Mouse (Mus musculus) midbrain, embryonic 13.5 days (tissue): ENCODE data around the gene Ttc24. TPM values are rescaled to one million over a fixed set of nuclear protein-coding genes. Genes with fewer than 3 reads are reported as not detected.

ENCODE experiments used
- ATAC-seq: fragments of 200-750 bp; cut with Nextera tagmentation; 2 replicates; pipeline ENCODE4 v1.8.0; 2017; ENCODE audit warnings: mild to moderate bottlenecking, moderate TSS enrichment, moderate library complexity
- H3K27ac ChIP-seq: fragments of 300-500 bp; sonication (generic); 2 replicates; pipeline ENCODE4 v1.5.1; 2015; ENCODE audit warnings: inconsistent platforms, mild to moderate bottlenecking, moderate library complexity
- H3K27me3 ChIP-seq: fragments of 300-500 bp; sonication (generic); 2 replicates; pipeline ENCODE4 v1.6.1; 2015; ENCODE audit warnings: mild to moderate bottlenecking, inconsistent platforms
- H3K36me3 ChIP-seq: fragments of 300-500 bp; sonication (generic); 2 replicates; pipeline ENCODE4 v1.6.1; 2015; ENCODE audit warnings: mild to moderate bottlenecking, inconsistent platforms
- H3K4me1 ChIP-seq: fragments of 300-500 bp; sonication (generic); replicated peaks from 2 replicates; pipeline ENCODE4 v1.6.1; 2015; ENCODE audit warnings: inconsistent platforms
- H3K4me2 ChIP-seq: fragments of 300-500 bp; sonication (generic); replicated peaks from 2 replicates; pipeline ENCODE4 v1.6.1; 2015; ENCODE audit warnings: moderate library complexity, mild to moderate bottlenecking, inconsistent platforms
- H3K4me3 ChIP-seq: fragments of 300-500 bp; sonication (generic); replicated peaks from 2 replicates; pipeline ENCODE4 v1.5.1; 2015; ENCODE audit warnings: mild to moderate bottlenecking, inconsistent platforms
- H3K9ac ChIP-seq: fragments of 300-500 bp; sonication (generic); replicated peaks from 2 replicates; pipeline ENCODE4 v1.6.1; 2015; ENCODE audit warnings: mild to moderate bottlenecking, inconsistent platforms
- H3K9me3 ChIP-seq: fragments of 300-500 bp; sonication (generic); 2 replicates; pipeline ENCODE4 v1.6.1; 2016; ENCODE audit warnings: mild to moderate bottlenecking, inconsistent platforms
- WGBS: fragments of 180-500 bp; shearing (Covaris S2); methylation state at CpG from one replicate; pipeline ENCODE4 v1.1.7; 2015; 5-methylcytosine and 5-hydroxymethylcytosine counted together
- polyA plus RNA-seq: library from polyadenylated mRNA; unstranded; fragments of >200 nt; fragmentation: Nextera tagmentation; extraction: Ambion mirVana; gene quantifications from 2 replicates; pipeline ENCODE4 v1.2.1, GENCODE M21; 2015

Ttc24 gene
- polyA plus RNA-seq, 1 experiment from 2014 or later, result not detected

DNA sequence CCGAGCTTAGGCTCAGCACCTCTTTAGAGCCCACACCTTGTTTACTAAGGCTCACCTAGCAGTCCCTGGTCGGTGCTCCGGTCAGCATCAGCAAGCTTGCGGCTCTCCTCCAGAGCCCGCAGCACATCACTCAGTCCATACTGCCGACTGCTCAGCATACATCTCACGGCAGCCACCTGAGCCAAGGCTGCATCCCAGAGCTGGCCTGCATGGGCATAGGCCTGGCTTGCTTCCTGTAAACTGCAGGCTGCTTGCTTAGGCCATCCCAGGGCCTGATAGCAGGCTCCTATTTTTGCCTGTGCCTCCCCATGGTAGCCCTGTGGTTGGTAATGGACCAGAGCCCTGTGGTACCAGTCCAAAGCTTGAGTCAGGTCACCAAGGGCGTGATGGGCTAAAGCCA lies 3.3 kb downstream of the Ttc24 start:
- 81% methylated on average over 8 of the region's 8 CpGs for WGBS
- no peak overlapping the region for H3K4me3 ChIP-seq
- H3K9ac ChIP-seq, result no peak overlapping the region
- H3K27me3 ChIP-seq, result peaks cover 19% of the 10 kb centered on the region
- H3K4me1 ChIP-seq, result no peaks in the 10 kb centered on the region
- no peaks in the 10 kb centered on the region for H3K9me3 ChIP-seq
- H3K36me3 ChIP-seq, result no peaks in the 10 kb centered on the region
- H3K27ac ChIP-seq, result no peak overlapping the region
- H3K4me2 ChIP-seq, result no peak overlapping the region
- ATAC-seq, result no peak

GRCm38 (mm10) chr3:88074351-88074750 lies 3.8 kb downstream of the Ttc24 start:
- Histone ChIP-seq H3K27me3 (peaks cover 20% of the 10 kb centered on the region), H3K4me3 (no peak overlapping the region), H3K36me3 (no peaks in the 10 kb centered on the region), H3K27ac (no peak overlapping the region), H3K4me2 (no peak overlapping the region), H3K4me1 (no peaks in the 10 kb centered on the region), H3K9me3 (no peaks in the 10 kb centered on the region), H3K9ac (no peak overlapping the region)
- 66% methylated on average over 2 of the region's 2 CpGs for WGBS
- ATAC-seq, result no peak

DNA sequence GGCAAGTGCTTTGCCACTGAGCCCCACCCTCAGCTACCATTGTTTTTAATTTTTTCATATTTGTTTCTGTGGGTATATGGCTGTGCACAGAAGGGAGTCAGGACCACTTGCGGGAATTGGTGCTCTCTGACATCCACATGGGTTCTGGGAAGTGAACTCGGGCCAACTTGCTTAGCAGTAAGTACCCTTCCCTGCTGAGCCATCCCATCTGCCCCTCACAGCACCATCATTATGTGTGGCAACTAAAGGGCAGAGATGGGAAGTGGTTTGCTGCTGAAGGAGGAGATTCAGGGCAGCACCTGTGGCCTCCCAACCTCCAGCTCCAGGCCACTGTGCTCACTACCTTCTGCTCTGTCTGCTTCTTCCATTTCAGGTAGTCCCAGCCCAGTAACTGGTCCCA lies 4.5 kb downstream of the Ttc24 start:
- H3K27me3 ChIP-seq, result peaks cover 20% of the 10 kb centered on the region
- no peaks in the 10 kb centered on the region for H3K36me3 ChIP-seq
- 65% methylated on average over 2 of the region's 2 CpGs for WGBS
- no peaks in the 10 kb centered on the region for H3K9me3 ChIP-seq
- H3K4me2 ChIP-seq, result no peak overlapping the region
- no peak for ATAC-seq
- H3K9ac ChIP-seq, result no peak overlapping the region; the same call in 1 of the 2 replicates
- H3K4me1 ChIP-seq, result no peaks in the 10 kb centered on the region
- H3K27ac ChIP-seq, result no peak overlapping the region
- no peak overlapping the region for H3K4me3 ChIP-seq

GRCm38 (mm10) chr3:88071783-88072182 lies 6.3 kb downstream of the Ttc24 start:
- Histone ChIP-seq H3K4me3 (no peak overlapping the region), H3K4me1 (no peaks in the 10 kb centered on the region), H3K9ac (no peak overlapping the region), H3K36me3 (no peaks in the 10 kb centered on the region), H3K9me3 (no peaks in the 10 kb centered on the region), H3K27ac (no peak overlapping the region), H3K4me2 (no peak overlapping the region), H3K27me3 (peaks cover 17% of the 10 kb centered on the region)
- peak; percentile 85 for ATAC-seq
- WGBS, result 1% methylated on average over 5 of the region's 5 CpGs

GRCm38 (mm10) chr3:88068386-88068785 lies 9.7 kb downstream of the Ttc24 start:
- no peak overlapping the region for H3K9ac ChIP-seq
- no peaks in the 10 kb centered on the region for H3K4me1 ChIP-seq
- no peaks in the 10 kb centered on the region for H3K36me3 ChIP-seq
- peaks cover 17% of the 10 kb centered on the region for H3K27me3 ChIP-seq
- no peak for ATAC-seq
- H3K9me3 ChIP-seq, result no peaks in the 10 kb centered on the region
- no peak overlapping the region for H3K4me2 ChIP-seq
- no peak overlapping the region for H3K4me3 ChIP-seq
- H3K27ac ChIP-seq, result no peak overlapping the region
- WGBS, result 32% methylated on average over 2 of the region's 2 CpGs

DNA sequence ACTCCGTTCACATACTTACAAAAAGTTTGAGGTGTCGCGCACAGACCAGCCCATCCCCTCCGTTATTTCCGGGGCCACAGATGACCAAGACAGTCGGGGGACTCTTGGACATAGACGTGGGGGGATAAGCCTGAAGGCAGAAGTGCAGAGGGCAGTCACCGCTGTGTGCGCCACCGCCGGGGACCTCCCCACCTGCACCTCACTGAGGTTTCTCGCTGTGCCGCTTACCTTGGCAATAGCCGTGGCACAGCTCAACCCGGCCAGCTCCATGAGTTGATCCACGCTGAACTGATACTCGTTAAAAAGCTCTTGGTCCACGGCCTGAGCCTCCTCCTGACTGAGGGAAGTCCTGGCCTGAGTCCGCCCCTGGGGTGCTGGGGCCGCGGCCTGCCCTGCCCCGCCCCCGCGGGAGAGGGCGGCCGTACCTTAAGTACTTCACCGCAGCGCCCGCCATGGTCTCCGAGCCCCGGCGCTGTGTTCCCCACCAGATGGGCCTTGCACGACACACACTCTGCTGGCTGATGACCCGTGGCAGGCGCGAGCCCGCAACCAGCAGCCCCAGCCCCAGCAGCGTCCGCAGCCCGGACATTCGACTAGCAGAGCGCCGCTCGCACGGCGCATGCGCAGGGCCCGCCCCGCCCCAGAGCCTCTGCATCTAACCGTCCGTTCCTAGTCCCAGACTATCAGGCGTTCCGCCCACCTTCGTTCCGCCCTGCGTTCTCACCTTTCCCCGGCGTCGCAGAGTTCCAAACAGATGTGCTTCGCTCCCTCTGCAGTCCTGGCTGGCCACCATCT lies 20.0 kb downstream of the Ttc24 start, which contains the start of gene Naxe:
TSS of gene Naxe (minus strand) at position 594 of the 795 bp plus-strand sequence.
- Histone ChIP-seq H3K27ac (peak within 1 kb of the TSS; percentile 78), H3K4me1 (peaks cover 17% of the 10 kb centered on the region), H3K9me3 (no peaks in the 10 kb centered on the region), H3K4me3 (peak within 1 kb of the TSS; percentile 85), H3K36me3 (peaks cover 33% of the 10 kb centered on the region), H3K9ac (peak within 1 kb of the TSS; percentile 91), H3K4me2 (peak within 1 kb of the TSS; percentile 91), H3K27me3 (no peaks in the 10 kb centered on the region)
- WGBS, result 1% methylated on average over 59 of the region's 60 CpGs
- peak; percentile 98 for ATAC-seq

GRCm38 (mm10) chr3:88057030-88057429 lies 21.1 kb downstream of the Ttc24 start:
- Histone ChIP-seq H3K4me2 (peak overlapping the region; percentile 91), H3K27me3 (no peaks in the 10 kb centered on the region), H3K9ac (peak overlapping the region; percentile 91), H3K4me1 (peaks cover 17% of the 10 kb centered on the region), H3K36me3 (peaks cover 44% of the 10 kb centered on the region), H3K27ac (no peak overlapping the region), H3K9me3 (no peaks in the 10 kb centered on the region), H3K4me3 (peak overlapping the region; percentile 85)
- ATAC-seq, result no peak
- WGBS, result 91% methylated on average over 6 of the region's 6 CpGs

DNA sequence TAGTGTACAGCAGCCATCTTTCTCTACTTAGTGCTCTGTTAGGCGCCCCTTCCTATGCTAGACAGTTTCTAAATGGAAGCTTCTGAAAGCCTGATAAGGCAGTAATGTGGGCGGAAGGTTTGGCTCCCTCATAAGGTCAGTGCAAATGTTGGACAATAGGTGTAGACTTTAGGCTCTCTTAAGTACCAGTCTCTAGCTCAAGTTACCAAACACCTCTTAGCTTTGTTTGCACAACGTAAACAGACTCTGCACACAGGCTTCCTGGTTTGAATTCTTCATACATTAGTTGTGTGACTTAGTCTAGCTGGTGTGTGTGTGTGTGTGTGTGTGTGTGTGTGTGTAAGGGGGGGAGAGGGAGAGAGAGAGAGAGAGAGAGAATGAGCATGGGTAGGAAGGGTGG lies 28.6 kb downstream of the Ttc24 start:
- WGBS, result 91% methylated on average over 3 of the region's 3 CpGs
- Histone ChIP-seq H3K36me3 (peaks cover 44% of the 10 kb centered on the region), H3K27me3 (no peaks in the 10 kb centered on the region), H3K4me1 (no peaks in the 10 kb centered on the region), H3K9ac (no peak overlapping the region), H3K9me3 (no peaks in the 10 kb centered on the region), H3K4me3 (no peak overlapping the region), H3K4me2 (no peak overlapping the region), H3K27ac (no peak overlapping the region)
- ATAC-seq, result no peak

DNA sequence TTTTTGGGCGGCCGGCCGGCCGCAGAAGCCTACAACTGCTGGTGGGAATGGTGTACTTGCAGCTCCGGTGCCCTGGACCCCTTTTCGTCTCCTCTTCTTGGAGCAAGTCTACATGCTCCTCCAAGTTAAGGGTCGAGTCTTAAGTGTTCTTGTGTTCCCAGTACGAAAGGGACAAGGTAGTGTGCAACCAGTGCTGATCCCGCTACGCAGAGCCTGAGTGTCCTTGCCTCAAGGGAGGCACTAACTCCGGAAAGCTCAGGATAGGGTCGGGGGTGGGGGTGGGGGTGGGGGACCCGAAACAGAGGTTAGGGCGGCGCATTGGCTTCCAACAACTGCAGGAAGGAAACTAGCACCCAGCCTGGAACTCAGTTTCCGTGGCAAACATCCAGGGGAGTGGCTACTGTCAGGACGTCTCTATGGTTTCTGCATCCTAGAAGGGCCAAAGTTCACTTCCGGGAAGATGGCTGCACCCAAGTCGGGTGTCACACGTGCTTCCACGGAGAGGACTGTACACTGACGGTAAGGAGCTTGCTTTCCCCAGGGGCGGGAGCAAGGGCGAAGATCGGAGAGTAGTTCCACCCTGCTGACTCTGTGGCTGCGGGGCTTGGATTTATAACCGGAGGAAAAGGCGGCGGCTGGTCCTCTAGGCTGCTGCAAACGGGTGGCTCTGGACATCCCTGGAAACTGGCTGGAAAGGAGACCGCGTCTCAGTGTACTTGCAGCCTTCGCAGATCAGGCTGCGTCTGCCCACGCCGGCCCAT lies 35.3 kb downstream of the Ttc24 start, which contains the start of gene Gpatch4:
TSS of gene Gpatch4 (plus strand) at position 448 of the 761 bp plus-strand sequence.
- H3K9me3 ChIP-seq, result no peaks in the 10 kb centered on the region
- 10% methylated on average over 36 of the region's 36 CpGs for WGBS
- peak; percentile 97 for ATAC-seq
- peak within 1 kb of the TSS; percentile 47; the same call in 1 of the 2 replicates for H3K27ac ChIP-seq
- peaks cover 20% of the 10 kb centered on the region for H3K27me3 ChIP-seq
- peak within 1 kb of the TSS; percentile 62 for H3K9ac ChIP-seq
- H3K4me2 ChIP-seq, result peak within 1 kb of the TSS; percentile 83
- peak within 1 kb of the TSS; percentile 76 for H3K4me3 ChIP-seq
- H3K4me1 ChIP-seq, result peaks cover 11% of the 10 kb centered on the region
- H3K36me3 ChIP-seq, result 0 out of 2 replicates have a peak, but pooled peaks cover 3% of the 10 kb centered on the region

DNA sequence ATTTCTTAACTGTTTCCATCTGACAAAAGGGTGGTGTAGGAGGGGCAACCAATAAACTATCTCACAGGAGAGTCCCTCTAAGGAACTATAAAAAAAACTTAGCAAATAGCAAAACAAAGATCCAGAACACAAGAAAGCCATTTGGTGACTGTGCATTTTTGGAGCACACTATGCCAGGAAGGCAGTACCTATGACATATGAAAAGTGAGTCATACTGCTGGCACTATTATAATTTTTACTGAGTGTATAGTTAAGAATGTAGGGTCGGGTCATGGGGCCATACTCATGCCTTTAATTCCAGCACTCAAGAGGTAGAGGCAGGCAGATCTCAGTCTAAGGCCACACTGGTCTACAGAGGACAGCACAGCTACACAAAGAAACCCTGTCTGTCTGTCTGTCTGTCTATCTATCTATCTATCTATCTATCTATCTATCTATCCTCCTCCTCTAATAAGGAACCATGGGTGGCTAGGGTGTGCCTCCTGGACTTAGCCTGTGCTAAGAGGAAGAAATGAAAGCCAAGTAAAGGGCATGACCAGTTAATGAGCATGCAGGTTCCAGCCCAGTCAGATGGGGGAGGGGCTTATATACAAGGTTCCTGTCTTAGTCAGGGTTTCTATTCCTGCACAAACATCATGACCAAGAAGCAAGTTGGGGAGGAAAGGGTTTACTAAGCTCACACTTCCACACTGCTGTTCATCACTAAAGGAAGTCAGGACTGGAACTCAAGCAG lies 42.4 kb downstream of the Ttc24 start:
- Histone ChIP-seq H3K9me3 (no peaks in the 10 kb centered on the region), H3K27ac (no peak overlapping the region), H3K36me3 (no peaks in the 10 kb centered on the region), H3K4me2 (no peak overlapping the region), H3K4me3 (no peak overlapping the region), H3K9ac (no peak overlapping the region), H3K4me1 (0 out of 2 replicates have a peak, but pooled peaks cover 2% of the 10 kb centered on the region), H3K27me3 (peaks cover 48% of the 10 kb centered on the region)
- no peak for ATAC-seq
- 79% methylated on average over 1 of the region's 1 CpGs for WGBS

DNA sequence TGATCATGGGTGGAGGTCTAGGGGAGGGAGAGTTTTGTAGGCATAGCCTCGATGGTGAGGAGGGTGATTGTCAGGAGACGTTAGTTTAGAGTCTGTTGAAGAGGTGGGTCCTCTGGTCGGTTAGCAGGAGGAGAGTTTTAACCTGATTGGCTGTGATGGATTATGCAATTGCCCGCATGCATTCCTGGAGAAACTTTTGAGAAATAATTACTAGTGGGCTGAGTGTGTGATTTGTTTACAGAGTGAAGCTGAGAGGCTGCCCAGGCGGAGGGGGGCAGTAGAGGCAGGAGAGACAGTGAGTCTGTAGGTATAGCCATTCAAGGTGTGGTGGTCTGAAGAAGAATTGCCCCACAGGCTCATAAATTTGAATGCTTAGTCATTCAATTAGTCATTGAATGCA lies 44.6 kb downstream of the Ttc24 start:
- no peaks in the 10 kb centered on the region for H3K36me3 ChIP-seq
- no peak overlapping the region for H3K4me2 ChIP-seq
- H3K4me1 ChIP-seq, result 0 out of 2 replicates have a peak, but pooled peaks cover 2% of the 10 kb centered on the region
- ATAC-seq, result no peak
- peaks cover 40% of the 10 kb centered on the region for H3K27me3 ChIP-seq
- H3K9ac ChIP-seq, result no peak overlapping the region
- H3K4me3 ChIP-seq, result no peak overlapping the region
- no peak overlapping the region for H3K27ac ChIP-seq
- 74% methylated on average over 5 of the region's 5 CpGs for WGBS
- H3K9me3 ChIP-seq, result 0 out of 2 replicates have a peak, but pooled peaks cover under 1% of the 10 kb centered on the region
